Mouse (Mus musculus) heart, embryonic 13.5 days (tissue): ENCODE results near the gene Gm28230. TPM values are rescaled to one million over a fixed set of nuclear protein-coding genes. Genes with fewer than 3 reads are reported as not detected.

Experiments used
- ATAC-seq: fragments of 200-750 bp; cut with Nextera tagmentation; 2 replicates; pipeline ENCODE4 v1.8.0; 2017; ENCODE audit warnings: moderate TSS enrichment; ENCODE audit not compliant: insufficient number of reproducible peaks, low FRiP score, low TSS enrichment; ENCODE audit errors: extremely low read depth
- H3K27ac ChIP-seq: fragments of 300-500 bp; sonication (generic); replicated peaks from 2 replicates; pipeline ENCODE4 v1.5.1; 2015; ENCODE audit warnings: moderate library complexity, mild to moderate bottlenecking, inconsistent platforms
- H3K27me3 ChIP-seq: fragments of 300-500 bp; sonication (generic); replicated peaks from 2 replicates; pipeline ENCODE4 v1.6.1; 2015; ENCODE audit warnings: mild to moderate bottlenecking, inconsistent platforms
- H3K36me3 ChIP-seq: fragments of 300-500 bp; sonication (generic); 2 replicates; pipeline ENCODE4 v1.6.1; 2015; ENCODE audit warnings: mild to moderate bottlenecking, inconsistent platforms
- H3K4me1 ChIP-seq: fragments of 300-500 bp; sonication (generic); 2 replicates; pipeline ENCODE4 v1.6.1; 2015; ENCODE audit warnings: inconsistent platforms
- H3K4me2 ChIP-seq: fragments of 300-500 bp; sonication (generic); 2 replicates; pipeline ENCODE4 v1.6.1; 2015; ENCODE audit warnings: inconsistent platforms, mild to moderate bottlenecking, moderate library complexity
- H3K4me3 ChIP-seq: fragments of 300-500 bp; sonication (generic); 2 replicates; pipeline ENCODE4 v1.5.1; 2015; ENCODE audit warnings: moderate library complexity, mild to moderate bottlenecking, inconsistent platforms
- H3K9ac ChIP-seq: fragments of 300-500 bp; sonication (generic); 2 replicates; pipeline ENCODE4 v1.6.1; 2015; ENCODE audit warnings: inconsistent platforms, mild to moderate bottlenecking, moderate library complexity
- H3K9me3 ChIP-seq: fragments of 300-500 bp; sonication (generic); 2 replicates; pipeline ENCODE4 v1.6.1; 2016; ENCODE audit warnings: inconsistent platforms
- WGBS: fragments of 180-500 bp; shearing (Covaris S2); methylation state at CpG from one replicate; pipeline ENCODE4 v1.1.7; 2015; ENCODE audit warnings: mixed read lengths; 5-methylcytosine and 5-hydroxymethylcytosine counted together
- polyA plus RNA-seq: library from polyadenylated mRNA; unstranded; fragments of >200 nt; fragmentation: Nextera tagmentation; extraction: Ambion mirVana; gene quantifications from 2 replicates; pipeline ENCODE4 v1.2.1, GENCODE M21; 2015

Gm28230 gene
- polyA plus RNA-seq, 1 experiment from 2014 or later: 0.09 TPM

DNA sequence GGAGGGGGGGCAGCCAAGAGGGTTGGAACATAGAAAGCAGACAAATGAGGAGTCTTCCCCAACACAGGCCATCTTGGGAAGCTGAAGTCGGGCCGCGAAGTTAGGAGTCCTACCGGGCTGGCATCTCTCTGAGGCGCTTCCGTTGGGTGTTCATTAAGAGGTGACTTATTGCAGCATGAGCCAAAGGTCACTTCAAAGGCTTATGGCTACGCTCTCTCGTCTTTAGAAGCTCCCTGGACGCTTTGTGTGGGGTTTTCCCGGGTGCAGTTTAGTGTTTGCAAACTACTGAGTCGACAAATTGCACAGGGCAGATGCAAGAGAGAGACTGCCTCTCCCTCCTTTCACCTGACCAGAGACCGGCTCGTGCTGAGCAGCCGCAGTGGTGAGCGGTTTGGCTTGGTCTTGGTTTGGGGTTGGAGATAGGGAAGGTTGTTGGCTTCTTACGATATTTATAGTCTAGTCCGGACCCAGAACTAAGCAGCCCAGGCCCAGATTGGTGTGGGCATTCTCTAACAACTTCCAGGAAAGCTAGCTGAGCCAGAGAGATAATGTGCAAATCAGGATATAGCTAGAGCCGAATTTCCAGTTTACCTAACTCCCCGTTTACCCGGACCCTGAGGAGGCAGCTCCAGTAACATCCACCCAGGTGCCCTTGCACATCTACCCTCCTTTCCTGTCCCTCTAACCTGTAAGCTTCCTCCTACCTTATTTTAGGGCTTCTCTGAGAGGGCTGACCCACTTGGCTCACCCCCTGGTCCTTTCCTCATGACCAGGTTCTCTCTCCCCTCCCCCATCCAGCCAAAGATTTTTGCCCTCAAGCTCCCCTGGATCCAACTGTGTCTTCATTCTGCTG, 12.3 kb downstream of the Gm28230 start:
- Histone ChIP-seq H3K36me3 (no peaks in the 10 kb centered on the region), H3K27ac (no peak overlapping the region), H3K27me3 (peaks cover 99% of the 10 kb centered on the region), H3K9ac (no peak overlapping the region), H3K4me2 (no peak overlapping the region), H3K4me1 (peaks cover 12% of the 10 kb centered on the region), H3K9me3 (no peaks in the 10 kb centered on the region), H3K4me3 (no peak overlapping the region)
- WGBS: 2% methylated on average over 20 of the region's 20 CpGs
- ATAC-seq: no peak

GRCm38 (mm10) chr2:74739476-74739800, 12.9 kb downstream of the Gm28230 start:
- WGBS: 9% methylated on average over 2 of the region's 2 CpGs
- Histone ChIP-seq H3K4me3 (no peak overlapping the region), H3K36me3 (no peaks in the 10 kb centered on the region), H3K4me2 (no peak overlapping the region), H3K9ac (no peak overlapping the region), H3K27ac (no peak overlapping the region), H3K9me3 (no peaks in the 10 kb centered on the region), H3K4me1 (peaks cover 12% of the 10 kb centered on the region), H3K27me3 (peaks cover 99% of the 10 kb centered on the region)
- no peak for ATAC-seq

GRCm38 (mm10) chr2:74739869-74740268, 13.3 kb downstream of the Gm28230 start:
- no peak for ATAC-seq
- H3K9me3 ChIP-seq: no peaks in the 10 kb centered on the region
- WGBS: 4% methylated on average over 14 of the region's 14 CpGs
- peak overlapping the region; percentile 48; the same call in 1 of the 2 replicates for H3K4me2 ChIP-seq
- no peak overlapping the region for H3K9ac ChIP-seq
- peaks cover 12% of the 10 kb centered on the region for H3K4me1 ChIP-seq
- H3K36me3 ChIP-seq: no peaks in the 10 kb centered on the region
- peaks cover 99% of the 10 kb centered on the region for H3K27me3 ChIP-seq
- H3K27ac ChIP-seq: no peak overlapping the region
- peak overlapping the region; percentile 24; the same call in 1 of the 2 replicates for H3K4me3 ChIP-seq

DNA sequence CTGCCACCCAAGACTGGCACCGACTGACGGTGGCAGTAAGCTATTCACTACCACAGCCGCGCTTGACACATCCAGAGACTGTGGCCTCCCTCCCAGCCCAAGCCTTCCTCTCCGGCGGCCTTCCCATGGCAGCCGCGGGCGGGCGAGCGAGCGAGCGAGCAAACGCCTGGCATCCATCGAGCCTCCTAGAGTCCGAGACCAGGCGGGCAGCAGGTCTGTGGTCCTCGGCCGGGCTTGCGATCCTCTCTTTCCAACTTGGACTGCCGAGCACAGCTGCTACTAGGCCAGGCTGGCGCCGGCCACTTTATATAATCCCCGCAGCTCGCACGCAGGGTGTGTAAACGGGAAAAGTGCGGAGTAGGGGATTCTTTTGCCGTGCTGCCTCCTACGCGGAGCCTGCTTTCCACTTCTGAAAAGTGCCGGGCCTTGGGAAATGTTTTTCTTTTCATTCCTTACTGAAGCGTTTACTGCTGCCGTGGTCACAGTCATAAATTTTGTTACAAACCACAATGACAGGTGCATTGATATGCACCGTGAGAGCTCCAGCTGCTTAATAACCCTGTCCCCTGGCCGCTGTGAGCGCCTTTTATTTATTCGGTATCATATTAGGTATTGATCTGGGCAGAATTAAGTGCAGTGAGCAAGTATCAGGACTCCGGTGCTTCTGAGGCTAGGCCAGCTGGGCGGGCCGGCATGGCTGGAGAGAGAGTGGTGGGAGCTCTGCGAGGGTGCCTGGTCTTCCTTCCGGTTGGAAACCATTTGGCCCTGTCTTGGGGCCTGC, 14.0 kb downstream of the Gm28230 start:
- H3K4me3 ChIP-seq: peak overlapping the region; percentile 24
- H3K9ac ChIP-seq: no peak overlapping the region
- 2% methylated on average over 43 of the region's 43 CpGs for WGBS
- H3K36me3 ChIP-seq: no peaks in the 10 kb centered on the region
- no peak overlapping the region for H3K27ac ChIP-seq
- peaks cover 12% of the 10 kb centered on the region for H3K4me1 ChIP-seq
- H3K27me3 ChIP-seq: peaks cover 99% of the 10 kb centered on the region
- ATAC-seq: no peak
- H3K4me2 ChIP-seq: peak overlapping the region; percentile 48
- no peaks in the 10 kb centered on the region for H3K9me3 ChIP-seq

DNA sequence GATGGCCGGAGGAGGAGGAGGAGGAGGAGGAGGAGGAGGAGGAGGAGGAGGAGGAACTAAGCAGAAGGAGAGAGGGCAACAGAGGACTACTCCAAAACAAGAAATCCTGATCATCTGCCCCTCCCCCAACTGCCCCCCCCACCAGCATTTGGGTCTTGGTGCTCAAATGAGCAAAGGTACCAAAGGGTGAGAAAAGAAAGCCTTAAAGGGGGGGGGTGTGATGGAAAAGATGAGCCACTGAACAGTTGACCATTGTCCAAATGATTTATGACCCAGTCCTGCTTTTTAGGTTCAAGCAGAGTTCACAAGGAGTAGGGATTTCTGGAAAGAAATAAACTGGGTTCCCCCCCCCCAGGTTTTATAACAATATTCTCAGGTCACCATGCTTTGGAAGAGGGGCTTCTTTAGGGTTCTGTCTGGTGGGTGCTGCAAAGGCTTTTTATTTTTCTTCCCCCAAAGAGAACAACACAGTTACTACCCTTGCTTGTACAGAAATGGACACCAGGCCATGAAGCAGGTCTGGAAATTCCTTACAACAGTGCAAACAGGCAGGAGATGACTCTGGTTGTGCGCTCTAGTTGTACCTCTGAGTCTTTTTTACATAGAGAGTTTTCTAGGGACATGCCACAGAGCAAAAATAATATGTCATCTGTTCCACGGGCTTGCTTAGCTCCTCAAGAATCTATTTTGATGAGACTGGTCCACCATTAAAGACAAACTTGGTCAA, 14.9 kb downstream of the Gm28230 start:
- Histone ChIP-seq H3K27me3 (peaks cover 99% of the 10 kb centered on the region), H3K27ac (no peak overlapping the region), H3K4me1 (peaks cover 8% of the 10 kb centered on the region), H3K36me3 (no peaks in the 10 kb centered on the region), H3K4me2 (no peak overlapping the region), H3K9me3 (no peaks in the 10 kb centered on the region), H3K4me3 (no peak overlapping the region), H3K9ac (no peak overlapping the region)
- 43% methylated on average over 2 of the region's 3 CpGs for WGBS
- ATAC-seq: no peak

DNA sequence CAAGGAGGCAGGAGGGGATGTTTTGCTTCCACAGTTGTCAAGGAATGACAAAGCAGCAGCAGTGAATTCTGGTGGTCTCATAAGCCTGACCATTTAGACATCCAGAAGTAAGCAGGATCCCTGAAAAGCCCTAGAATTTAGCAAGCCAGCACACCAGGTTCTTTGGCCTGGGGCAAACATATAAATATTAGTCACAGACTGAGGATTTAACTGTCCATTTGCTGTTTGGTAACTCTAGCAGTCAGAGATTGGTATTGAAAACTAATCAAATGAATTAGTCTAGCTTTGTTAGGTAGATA, 15.4 kb downstream of the Gm28230 start:
- ATAC-seq: no peak

GRCm38 (mm10) chr2:74745540-74746297, 19.2 kb downstream of the Gm28230 start:
- H3K27ac ChIP-seq: no peak overlapping the region
- H3K4me3 ChIP-seq: no peak overlapping the region
- peaks cover 16% of the 10 kb centered on the region for H3K4me1 ChIP-seq
- H3K27me3 ChIP-seq: peaks cover 99% of the 10 kb centered on the region
- ATAC-seq: no peak
- H3K36me3 ChIP-seq: no peaks in the 10 kb centered on the region
- no peak overlapping the region for H3K9ac ChIP-seq
- peak overlapping the region; percentile 40; the same call in 1 of the 2 replicates for H3K4me2 ChIP-seq
- WGBS: under 1% methylated on average over 6 of the region's 6 CpGs
- no peaks in the 10 kb centered on the region for H3K9me3 ChIP-seq

More for the DNA sequence above, 15.4 kb downstream of the Gm28230 start:
- no peaks in the 10 kb centered on the region for H3K36me3 ChIP-seq
- H3K27ac ChIP-seq: no peak overlapping the region
- peaks cover 11% of the 10 kb centered on the region for H3K4me1 ChIP-seq
- peaks cover 99% of the 10 kb centered on the region for H3K27me3 ChIP-seq
- no peak overlapping the region for H3K4me3 ChIP-seq
- no peak overlapping the region for H3K9ac ChIP-seq
- no peak overlapping the region for H3K4me2 ChIP-seq
- no peaks in the 10 kb centered on the region for H3K9me3 ChIP-seq

DNA sequence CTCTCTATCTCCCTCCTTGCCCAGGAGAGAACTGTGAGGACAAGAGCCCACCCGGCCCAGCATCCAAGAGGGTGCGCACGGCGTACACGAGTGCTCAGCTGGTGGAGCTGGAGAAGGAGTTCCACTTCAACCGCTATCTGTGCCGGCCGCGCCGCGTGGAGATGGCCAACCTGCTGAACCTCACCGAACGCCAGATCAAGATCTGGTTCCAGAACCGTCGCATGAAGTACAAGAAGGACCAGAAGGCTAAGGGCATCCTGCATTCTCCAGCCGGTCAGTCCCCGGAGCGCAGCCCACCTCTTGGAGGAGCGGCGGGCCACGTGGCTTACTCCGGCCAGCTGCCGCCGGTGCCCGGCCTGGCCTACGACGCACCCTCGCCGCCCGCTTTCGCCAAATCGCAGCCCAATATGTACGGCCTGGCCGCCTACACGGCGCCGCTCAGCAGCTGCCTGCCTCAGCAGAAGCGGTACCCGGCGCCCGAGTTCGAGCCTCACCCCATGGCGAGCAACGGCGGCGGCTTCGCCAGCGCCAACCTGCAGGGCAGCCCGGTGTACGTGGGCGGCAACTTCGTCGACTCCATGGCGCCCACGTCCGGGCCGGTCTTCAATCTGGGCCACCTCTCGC, 19.9 kb downstream of the Gm28230 start:
- H3K9me3 ChIP-seq: no peaks in the 10 kb centered on the region

DNA sequence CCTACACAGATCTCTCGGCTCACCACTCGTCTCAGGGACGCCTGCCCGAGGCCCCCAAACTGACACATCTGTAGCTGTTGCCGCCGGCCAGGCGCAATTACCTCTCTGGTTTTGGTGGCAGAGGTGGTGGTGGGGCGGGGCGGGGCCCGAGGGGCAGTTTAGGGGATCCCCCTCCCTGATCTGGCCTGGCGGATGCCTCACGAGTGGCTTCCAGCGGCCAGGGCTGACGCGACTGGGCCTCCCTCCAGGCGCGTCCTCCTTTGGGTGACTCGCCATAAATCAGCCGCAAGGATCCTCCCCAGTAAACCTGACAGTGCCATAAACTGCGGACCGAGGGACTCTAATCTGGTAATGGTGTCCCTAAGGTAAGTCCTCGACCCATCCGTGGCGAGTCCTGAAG, 20.5 kb downstream of the Gm28230 start:
- Histone ChIP-seq H3K4me1 (peaks cover 16% of the 10 kb centered on the region), H3K9me3 (no peaks in the 10 kb centered on the region), H3K4me2 (peak overlapping the region; percentile 40), H3K4me3 (peak overlapping the region; percentile 28; the same call in 1 of the 2 replicates), H3K27ac (no peak overlapping the region), H3K36me3 (no peaks in the 10 kb centered on the region), H3K9ac (no peak overlapping the region), H3K27me3 (peaks cover 99% of the 10 kb centered on the region)
- 3% methylated on average over 24 of the region's 24 CpGs for WGBS
- ATAC-seq: no peak

More for the DNA sequence above, 19.9 kb downstream of the Gm28230 start:
- ATAC-seq: no peak
- Histone ChIP-seq H3K4me3 (peak overlapping the region; percentile 28), H3K27me3 (peaks cover 99% of the 10 kb centered on the region), H3K36me3 (no peaks in the 10 kb centered on the region), H3K9ac (no peak overlapping the region), H3K4me1 (peaks cover 16% of the 10 kb centered on the region), H3K4me2 (peak overlapping the region; percentile 40), H3K27ac (no peak overlapping the region)
- under 1% methylated on average over 58 of the region's 58 CpGs for WGBS

- H3K9ac ChIP-seq: no peak overlapping the region
- H3K27me3 ChIP-seq: peaks cover 99% of the 10 kb centered on the region
- no peaks in the 10 kb centered on the region for H3K36me3 ChIP-seq
- WGBS: 13% methylated on average over 11 of the region's 11 CpGs
- peaks cover 20% of the 10 kb centered on the region for H3K4me1 ChIP-seq
- H3K4me2 ChIP-seq: no peak overlapping the region
- H3K27ac ChIP-seq: no peak overlapping the region
- H3K9me3 ChIP-seq: no peaks in the 10 kb centered on the region
- ATAC-seq: no peak
- no peak overlapping the region for H3K4me3 ChIP-seq
These were observed 21.2 kb downstream of the Gm28230 start for GRCm38 (mm10) chr2:74747661-74748141.
